Mouse (Mus musculus) urinary bladder, adult 18-20 months (tissue): ENCODE data around the gene Slc27a5.

Experiments
- DNase-seq, 2 experiments: peaks; one replicate each; pipeline ENCODE4 v3.0.0; 2022; ENCODE audit warnings: low spot score in 2 of 2, mixed read lengths in 2 of 2

Gene Slc27a5

GRCm38 (mm10) chr7:12998053-12998452 is at the start of gene Slc27a5:
TSS of gene Slc27a5 (minus strand) at chr7:12998192.
- DNase-seq = no peak

GRCm38 (mm10) chr7:13046084-13046483 is 48.1 kb upstream of the Slc27a5 start:
- no peak for DNase-seq

- DNase-seq = peak in 1 of 2 experiments; percentile 1
Observed at GRCm38 (mm10) chr7:13044254-13044625, 46.2 kb upstream of the Slc27a5 start.

- DNase-seq = no peak
Observed at GRCm38 (mm10) chr7:13043445-13044253, 45.7 kb upstream of the Slc27a5 start.

GRCm38 (mm10) chr7:13043120-13043444 is 45.1 kb upstream of the Slc27a5 start:
- DNase-seq = no peak

- DNase-seq = no peak
Observed at GRCm38 (mm10) chr7:13042511-13042910, 44.5 kb upstream of the Slc27a5 start.

GRCm38 (mm10) chr7:13041256-13041655 is 43.3 kb upstream of the Slc27a5 start:
- DNase-seq = no peak

GRCm38 (mm10) chr7:13039181-13039580 is 41.2 kb upstream of the Slc27a5 start:
- DNase-seq = no peak

GRCm38 (mm10) chr7:13038621-13039169 is 40.7 kb upstream of the Slc27a5 start:
- DNase-seq = no peak

- peak; percentile 95 to 99 for DNase-seq
Observed at GRCm38 (mm10) chr7:13037901-13038555, 40.0 kb upstream of the Slc27a5 start, which contains the start of gene Ube2m. TSS of gene Ube2m (minus strand) at chr7:13038275.

- DNase-seq = no peak
Observed at GRCm38 (mm10) chr7:13037366-13037765, 39.4 kb upstream of the Slc27a5 start.

- no peak for DNase-seq
Observed at GRCm38 (mm10) chr7:13036806-13037205, 38.8 kb upstream of the Slc27a5 start.

- DNase-seq = no peak
Observed at GRCm38 (mm10) chr7:13035211-13035855, 37.3 kb upstream of the Slc27a5 start.

GRCm38 (mm10) chr7:13034148-13034977 is 36.4 kb upstream of the Slc27a5 start, which contains the start of gene Chmp2a:
TSS of gene Chmp2a (minus strand) at chr7:13034807.
- DNase-seq = peak; percentile 95 to 97

- DNase-seq = no peak
Observed at GRCm38 (mm10) chr7:13033451-13034147, 35.6 kb upstream of the Slc27a5 start.

GRCm38 (mm10) chr7:13032541-13032940 is 34.5 kb upstream of the Slc27a5 start:
- no peak for DNase-seq

GRCm38 (mm10) chr7:13031983-13032382 is 34.0 kb upstream of the Slc27a5 start:
- DNase-seq = no peak

- no peak for DNase-seq
Observed at GRCm38 (mm10) chr7:13031069-13031468, 33.1 kb upstream of the Slc27a5 start.

- DNase-seq = no peak
Observed at GRCm38 (mm10) chr7:13028986-13029385, 31.0 kb upstream of the Slc27a5 start.

- DNase-seq = no peak
Observed at GRCm38 (mm10) chr7:13025511-13026112, 27.6 kb upstream of the Slc27a5 start.
